Mouse (Mus musculus) gastrocnemius, adult 18-20 months (tissue): ENCODE data around the gene Ier5. TPM values are rescaled to one million over a fixed set of nuclear protein-coding genes. Genes with fewer than 3 reads are reported as not detected.

Experiments used
- DNase-seq: peaks from one replicate; pipeline ENCODE4 v3.0.0; 2021; ENCODE audit warnings: low spot score
- total RNA-seq, 2 experiments: library from RNA; stranded (reverse); gene quantifications; 2 replicates each; pipeline ENCODE4 v1.2.3; 2021

The Ier5 gene
- total RNA-seq, 2 experiments from 2014 or later = 4.7 to 19.4 TPM

DNA sequence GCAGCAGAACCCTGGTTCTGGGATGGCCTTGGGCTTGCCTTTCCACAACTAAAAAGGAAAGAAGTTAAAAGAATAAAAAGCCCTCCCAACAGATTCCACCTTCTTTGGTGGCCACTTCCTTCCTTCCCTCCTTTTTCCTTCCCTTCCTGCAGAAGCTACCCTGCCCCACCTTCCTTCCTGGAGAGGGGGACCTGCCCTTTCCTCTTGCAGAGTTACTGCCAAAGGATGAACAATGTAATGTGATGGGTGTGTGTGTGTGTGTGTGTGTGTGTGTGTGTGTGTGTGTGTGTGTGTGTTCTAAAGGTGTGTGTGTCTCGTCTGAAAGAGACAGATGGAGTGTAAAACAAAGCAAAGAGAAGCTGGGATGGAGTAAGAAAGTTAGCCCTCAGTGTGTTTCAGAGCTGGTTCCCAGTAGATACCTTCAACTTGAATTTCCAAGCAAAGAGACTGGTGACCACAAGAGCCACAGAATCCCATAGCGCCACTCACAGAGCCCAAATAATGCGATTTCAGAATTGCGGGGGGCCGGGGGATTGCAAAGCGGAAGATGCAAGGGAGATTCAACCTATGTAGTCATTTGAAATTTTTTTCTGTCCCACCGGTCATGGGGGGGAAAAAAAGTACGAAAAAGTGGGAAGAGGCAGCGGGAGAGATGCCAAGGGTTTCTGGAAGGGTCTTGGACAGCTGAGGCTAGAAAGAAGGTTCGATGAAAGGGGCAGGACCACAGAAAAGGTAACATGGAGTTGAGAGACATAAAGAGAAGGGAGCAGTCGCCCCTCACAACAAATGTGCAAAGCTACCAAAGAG, 17.1 kb downstream of the Ier5 start:
- DNase-seq = no peak

DNA sequence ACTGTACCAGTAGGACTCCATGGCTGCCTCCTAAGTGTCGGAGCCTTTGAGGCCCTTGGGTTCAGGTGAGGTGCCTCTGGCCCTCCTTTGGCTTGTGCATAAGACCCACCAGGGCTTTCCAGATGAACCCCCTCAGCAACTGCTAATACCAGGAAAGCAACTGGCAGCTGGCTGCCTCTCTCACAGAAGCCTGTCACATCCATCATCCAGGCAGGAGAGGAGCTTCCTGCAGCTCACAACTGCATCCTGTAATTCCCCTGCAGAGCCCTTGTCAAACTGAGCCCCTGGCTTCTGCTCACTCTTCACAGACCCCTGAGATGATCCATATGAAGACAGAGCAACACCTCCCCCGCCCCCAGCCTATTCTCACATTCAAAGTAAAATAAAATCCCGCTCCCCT, 21.8 kb downstream of the Ier5 start:
- no peak for DNase-seq

- DNase-seq = no peak
Measured at GRCm38 (mm10) chr1:155075856-155076255, 23.6 kb downstream of the Ier5 start.

GRCm38 (mm10) chr1:155074856-155075255, 24.6 kb downstream of the Ier5 start:
- peak; percentile 82 for DNase-seq

DNA sequence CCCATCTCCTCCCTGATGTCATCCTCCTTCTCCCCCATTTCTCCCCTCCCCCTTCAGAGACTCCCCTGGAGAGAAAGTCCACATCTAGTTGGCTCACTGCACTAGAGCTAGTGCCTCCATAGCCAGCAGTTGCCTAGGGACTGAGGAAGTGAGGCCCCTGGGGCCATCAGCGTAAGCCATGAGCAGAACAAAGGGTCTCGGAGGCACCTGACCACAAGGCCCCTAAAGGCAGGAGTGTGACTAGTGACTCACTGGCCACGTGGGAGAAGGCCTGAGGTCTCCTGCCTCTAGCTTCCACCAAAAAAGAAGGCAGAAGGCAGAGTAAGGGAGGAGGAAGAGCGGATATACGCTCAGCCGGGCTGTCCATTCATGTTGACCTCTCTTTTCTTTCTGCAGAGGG, 25.5 kb downstream of the Ier5 start:
- DNase-seq = no peak

DNA sequence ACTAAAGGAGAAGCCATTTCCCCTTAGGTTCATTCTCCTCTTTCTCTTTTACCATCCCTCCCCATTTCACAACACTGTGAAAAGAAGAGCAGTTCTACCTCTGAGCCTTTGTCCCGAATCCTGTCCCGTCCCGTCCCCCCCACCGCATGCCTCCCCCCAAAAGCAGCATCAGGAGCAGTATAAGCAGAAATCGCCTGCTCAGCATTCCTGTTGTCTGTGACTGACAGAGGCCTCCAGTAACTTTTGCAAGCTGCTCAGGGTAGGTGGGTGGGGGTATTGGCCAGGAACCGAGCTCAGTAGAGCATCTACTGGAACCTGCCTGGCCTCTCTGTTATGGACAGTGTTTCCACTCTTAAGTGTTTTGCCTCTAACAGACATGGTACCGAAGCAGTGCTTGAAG, 26.3 kb downstream of the Ier5 start:
- DNase-seq = no peak

DNA sequence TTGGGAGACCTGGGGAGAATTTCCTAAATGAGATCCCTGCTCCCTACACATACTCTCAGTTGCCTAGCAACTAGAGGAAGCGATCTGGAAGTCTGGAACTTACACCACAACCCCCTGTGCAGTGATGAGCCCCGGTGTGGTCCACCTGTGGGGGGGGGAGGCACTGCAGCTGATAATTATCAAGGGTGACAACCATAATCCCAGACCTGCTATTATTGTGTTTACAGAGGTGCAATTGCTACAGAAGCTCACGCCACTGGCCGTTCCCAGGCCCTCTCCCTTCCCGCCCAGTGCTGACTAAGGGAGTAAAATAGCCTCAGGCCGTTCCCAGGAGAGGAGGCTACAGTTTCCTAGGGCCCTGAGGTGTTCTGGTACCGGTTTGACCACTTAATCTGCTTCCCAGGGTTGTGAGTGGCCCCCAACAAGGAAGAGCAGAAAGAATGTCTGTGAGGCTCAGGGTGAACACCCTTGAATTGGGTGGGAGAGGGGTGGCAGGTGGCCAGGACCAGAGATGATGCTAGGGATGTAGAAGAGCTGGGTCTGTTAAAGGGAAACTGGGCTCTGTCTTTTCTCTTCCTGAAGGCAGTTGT, 28.1 kb downstream of the Ier5 start:
- DNase-seq = no peak

DNA sequence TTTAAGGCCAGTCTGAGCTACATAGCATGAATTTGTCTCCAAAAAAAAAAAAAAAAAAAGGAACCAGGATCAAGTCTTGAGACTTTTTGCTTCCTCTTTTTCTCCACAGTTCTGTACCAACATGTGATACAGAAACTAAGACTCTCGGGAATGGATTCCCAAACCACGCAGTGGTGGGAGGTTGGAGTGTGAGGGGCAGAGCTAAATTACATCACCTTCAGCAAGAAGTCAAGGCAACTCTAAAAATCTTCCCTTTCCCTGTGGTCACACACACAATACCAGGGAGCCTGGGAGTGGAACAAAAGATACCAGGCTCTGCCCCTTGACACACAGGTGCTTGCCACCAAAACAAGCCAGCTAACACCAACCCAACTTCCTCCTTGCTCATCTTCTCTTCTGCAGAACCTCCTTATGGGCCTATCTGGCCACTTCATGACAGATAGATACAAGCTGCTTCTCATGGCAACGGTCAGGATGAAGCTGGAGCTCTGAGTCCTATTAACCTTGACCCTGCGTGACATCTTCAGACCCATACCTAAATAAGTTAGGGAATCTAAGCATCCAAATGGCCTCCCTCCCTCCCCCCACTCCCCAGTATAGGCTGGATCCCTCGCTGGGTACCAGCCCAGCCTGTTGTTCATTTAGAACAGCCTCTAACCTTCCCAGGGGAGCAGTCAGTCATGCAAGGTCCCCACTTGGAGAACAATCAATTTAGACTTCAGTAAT, 28.7 kb downstream of the Ier5 start:
- no peak for DNase-seq

DNA sequence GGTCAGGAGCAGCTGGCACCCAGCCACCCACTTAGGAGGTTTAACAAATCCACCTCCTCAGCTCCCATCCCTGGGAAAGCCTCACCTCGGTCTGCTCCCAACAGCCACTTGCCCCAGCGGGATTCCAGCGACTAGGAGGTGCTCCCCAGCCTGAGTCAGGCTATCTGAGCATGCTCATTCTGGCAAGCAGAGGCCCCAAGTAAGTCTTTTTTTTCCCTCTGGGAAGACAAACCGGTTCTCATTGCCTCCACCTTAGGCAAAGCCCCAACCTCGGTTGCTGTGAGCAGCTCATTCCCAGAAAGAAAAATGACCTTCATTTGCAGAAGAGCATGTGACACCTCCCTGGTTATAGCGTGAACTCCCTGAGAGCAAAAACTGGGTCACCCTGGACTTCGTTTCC, 29.7 kb downstream of the Ier5 start:
- DNase-seq = no peak

- DNase-seq = no peak
Measured at GRCm38 (mm10) chr1:155066196-155066595, 33.2 kb downstream of the Ier5 start.

DNA sequence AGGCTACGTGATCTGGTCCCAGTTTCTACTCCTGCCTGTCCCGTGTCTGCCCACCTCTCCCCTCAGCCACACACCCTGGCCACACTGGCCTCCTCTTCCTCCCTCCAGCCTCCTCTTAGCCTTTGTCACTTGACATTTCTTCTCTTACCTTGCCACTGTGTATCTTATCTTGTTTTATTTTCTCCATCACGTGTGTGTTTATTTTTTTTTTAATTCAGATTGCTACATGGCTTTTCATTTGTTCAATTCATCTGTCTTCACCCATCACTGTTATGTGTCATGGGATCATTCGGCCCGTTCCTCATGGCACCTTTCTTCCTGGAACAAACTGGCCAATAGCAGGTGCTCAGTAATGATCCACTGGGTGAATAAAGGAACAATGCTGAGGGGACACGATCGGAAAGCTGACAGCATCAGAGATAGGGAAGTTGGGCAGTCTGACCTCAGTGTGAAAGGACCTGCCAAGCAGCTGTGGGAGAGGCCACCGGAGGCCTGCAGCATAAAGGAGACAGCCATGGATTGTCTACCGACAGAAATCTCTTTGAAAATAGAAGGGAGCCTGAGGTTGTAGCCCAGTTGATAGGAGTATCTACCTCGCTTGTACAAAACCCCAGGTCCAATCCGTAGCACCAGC, 34.3 kb downstream of the Ier5 start:
- DNase-seq = no peak

DNA sequence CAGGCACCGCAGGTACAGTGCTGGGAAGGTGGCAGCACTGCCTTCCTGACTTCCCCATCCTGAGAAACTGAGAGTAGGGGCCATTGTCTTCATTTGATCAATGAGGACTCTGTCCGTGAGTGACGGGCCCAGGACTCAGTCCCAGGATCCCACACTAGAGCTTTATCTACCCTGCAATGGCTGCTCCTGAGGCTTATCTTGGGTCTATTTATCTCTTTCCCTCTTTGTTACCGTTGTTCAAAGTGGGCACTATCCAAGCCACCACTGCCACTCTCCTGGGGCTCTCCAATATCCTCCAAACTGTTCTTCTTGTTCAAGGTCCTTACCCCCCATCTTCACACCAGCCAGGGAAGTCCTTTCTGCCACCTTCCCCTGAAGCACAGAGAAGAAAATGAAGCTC, 34.8 kb downstream of the Ier5 start:
- DNase-seq = no peak

GRCm38 (mm10) chr1:155064111-155064510, 35.3 kb downstream of the Ier5 start:
- no peak for DNase-seq

DNA sequence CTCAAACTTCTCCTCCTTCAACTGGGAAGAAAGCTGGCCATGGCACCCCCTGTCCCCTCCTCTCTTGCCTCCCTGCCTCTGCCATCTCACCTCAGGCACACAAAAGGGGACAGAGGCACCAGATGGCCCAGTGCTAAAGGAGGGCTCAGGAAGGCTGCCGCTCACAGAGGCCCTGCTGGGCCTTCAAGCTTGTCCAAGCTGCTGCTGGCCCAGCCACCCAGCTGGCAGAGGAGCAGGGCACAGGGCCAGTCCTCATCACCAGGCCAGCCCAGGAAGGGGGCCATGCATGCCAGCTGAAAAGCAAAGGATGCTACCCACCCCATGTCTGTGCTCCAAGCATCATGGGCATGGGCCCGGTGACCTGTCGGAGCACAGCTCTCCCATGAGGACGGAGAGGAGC, 36.5 kb downstream of the Ier5 start:
- no peak for DNase-seq

DNA sequence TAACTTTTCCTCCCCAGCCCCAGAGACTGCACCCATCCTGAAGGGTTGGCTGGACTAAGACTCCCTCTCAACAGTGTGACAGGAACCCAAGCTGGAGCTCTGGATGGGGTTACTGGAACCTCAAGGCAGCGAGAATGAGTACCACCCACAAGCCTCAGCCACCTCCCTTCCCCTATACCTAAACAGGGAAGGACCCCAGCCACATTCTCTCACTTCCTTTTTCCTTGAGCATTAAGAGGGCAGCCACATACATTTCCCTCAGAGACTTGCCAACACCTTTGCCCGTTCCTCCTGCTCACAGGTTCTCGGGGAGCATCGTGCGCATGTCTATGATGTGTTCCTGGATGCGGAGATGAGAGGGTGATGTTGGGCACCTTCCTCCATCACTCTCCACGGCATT, 37.4 kb downstream of the Ier5 start:
- DNase-seq = no peak

- no peak for DNase-seq
Measured at GRCm38 (mm10) chr1:155060832-155061801, 38.3 kb downstream of the Ier5 start.

- no peak for DNase-seq
Measured at GRCm38 (mm10) chr1:155060261-155060660, 39.2 kb downstream of the Ier5 start.

- DNase-seq = peak; percentile 63
Measured at GRCm38 (mm10) chr1:155059505-155059904, 39.9 kb downstream of the Ier5 start.

- no peak for DNase-seq
Measured at GRCm38 (mm10) chr1:155058099-155059012, 41.1 kb downstream of the Ier5 start.

DNA sequence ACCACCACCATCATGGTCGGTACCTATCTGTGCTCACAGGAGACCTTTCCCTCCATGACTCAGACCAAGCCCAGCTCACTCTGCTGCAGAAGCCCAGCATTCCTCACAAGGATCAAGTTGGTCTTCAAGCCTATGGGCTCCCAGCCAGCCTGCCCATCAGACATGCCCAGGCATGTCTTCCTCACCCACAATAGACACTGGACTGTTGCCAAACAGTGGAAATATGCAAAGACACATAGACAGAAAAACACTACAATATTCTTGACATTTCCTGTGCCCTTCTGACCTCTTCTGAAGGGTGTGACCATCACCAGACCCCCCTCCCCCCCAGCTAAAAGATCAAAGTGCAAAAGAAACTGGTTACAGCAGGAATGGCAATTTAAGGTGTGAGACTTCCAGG, 43.3 kb downstream of the Ier5 start:
- DNase-seq = no peak
